Mouse (Mus musculus): ENCODE measurements around the gene Kctd17.

Kctd17 gene

GRCm38 (mm10) chr15:78416937-78417336, 11.4 kb upstream of the Kctd17 start:
- peak; percentile 96 for DNase-seq

DNA sequence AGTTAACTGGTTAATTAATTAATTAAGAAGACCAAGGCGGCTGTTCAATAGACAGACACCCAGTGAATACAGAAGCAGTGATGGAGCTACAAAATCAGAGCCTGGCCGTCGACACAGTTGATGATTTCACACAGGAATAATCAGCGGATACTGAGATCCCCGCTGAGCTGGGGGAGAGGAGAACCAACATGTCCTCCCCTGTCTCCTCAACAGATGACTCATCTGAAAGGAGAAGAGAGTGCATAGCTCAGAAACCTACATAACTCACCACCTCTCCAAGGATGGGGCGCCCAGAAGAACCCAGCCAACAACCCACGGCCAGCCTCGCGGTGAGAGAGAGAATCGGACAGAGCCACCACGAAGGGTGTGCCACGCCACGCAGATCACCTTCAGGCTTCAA, 8.0 kb upstream of the Kctd17 start:
- DNase-seq = no peak

DNA sequence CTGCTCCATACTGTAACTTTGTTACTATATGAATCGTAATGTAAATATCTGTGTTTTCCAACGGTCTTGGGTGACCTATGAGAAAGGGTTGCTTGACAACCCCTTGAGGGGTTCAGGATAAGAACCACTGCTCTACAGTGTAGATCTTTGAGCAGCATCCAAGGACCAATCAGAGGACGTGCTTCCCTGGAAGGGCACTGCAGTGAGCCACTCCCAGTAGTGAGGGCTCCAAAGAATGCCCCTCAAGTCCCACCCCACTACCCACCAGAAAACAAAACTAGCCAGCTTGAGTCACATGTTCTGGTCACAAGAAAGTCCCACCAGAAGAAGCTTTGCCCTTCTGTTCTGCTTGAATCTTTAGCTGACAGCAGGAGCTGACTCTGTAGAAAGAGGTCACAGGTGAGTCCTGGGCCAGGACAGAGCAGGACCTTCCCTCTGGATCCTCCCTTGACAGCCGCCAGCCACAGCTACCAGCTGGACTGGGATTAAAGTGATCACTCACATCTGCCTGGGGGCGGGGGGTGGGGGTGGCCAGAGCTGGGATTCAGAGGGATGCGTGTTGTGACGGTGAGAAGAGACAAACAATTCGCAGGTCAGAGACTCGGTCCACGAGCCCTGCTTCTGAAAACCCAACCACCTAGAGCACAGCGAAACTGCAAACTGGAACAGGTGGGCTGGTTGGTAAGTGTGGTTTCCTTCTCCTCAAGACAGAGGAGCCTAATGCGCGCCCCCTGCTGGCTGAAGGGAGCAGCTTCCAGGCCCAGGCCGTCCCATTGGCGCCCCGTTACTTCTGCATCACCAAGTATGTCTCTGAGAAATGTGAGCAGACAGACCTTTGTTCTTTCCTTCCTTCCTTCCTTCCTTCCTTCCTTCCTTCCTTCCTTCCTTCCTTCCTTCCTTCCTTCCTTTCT, 6.1 kb upstream of the Kctd17 start:
- DNase-seq = peak; percentile 83

DNA sequence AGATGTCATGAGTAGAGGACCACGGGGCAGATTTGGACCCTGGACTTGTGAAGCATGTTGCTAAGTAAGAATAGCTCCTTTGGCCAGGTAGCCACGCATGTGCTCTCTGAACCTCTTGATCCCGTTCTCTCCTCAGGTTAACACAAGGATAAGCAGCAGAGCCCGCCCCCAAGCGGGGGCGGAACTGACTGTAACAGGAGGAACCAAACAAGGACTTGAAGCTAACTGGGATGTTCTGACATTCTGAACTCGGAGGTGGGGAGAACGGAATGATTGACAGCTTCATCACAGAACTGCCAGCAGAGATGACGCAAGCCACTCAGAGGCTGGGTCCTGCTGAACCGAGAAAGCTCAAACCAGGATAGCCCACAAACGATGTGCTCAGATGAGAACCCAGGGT, 3.9 kb upstream of the Kctd17 start:
- DNase-seq = peak; percentile 93

DNA sequence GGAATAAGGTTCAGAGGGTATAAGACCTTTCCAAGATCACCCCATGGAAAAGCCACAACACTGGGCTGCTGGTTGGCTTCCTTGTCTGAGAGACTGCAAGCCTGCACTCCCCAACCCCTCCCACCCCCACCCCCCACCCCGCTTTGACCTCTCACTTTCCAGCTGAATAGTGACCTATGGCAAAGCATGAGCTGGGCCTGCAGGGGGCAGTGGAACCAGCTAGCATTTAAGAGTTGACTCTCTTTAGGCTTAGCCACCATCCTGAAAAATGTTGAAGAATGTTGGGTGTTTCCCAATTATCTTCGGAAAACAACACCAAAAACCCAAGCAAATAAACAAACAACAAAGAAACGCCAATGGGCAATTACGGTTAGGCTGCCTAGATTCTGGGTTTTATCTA, 3.1 kb upstream of the Kctd17 start:
- DNase-seq = no peak

GRCm38 (mm10) chr15:78429139-78429459, 735 bp downstream of the Kctd17 start:
- no peak for DNase-seq

- DNase-seq = peak; percentile 47
Observed at GRCm38 (mm10) chr15:78429871-78430622, 1.7 kb downstream of the Kctd17 start.

DNA sequence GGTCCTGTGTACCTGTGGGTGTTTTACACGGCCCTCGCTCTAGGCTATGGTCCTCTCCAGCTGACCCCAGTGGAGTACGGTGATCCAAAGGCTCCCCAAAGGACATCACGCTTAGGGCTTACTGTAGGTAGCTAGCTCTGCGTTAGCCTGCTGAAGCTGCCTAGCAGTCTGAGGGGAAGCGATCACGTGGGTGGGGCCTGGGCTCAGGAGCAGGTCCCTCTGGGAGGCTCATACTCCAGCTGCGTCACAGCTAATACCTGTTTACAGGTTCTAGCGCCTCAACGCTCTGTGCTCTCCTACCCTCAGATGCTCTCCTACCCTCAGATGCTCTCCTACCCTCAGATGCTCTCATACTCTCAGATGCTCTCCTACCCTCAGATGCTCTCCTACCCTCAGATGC, 2.5 kb downstream of the Kctd17 start:
- DNase-seq = no peak

DNA sequence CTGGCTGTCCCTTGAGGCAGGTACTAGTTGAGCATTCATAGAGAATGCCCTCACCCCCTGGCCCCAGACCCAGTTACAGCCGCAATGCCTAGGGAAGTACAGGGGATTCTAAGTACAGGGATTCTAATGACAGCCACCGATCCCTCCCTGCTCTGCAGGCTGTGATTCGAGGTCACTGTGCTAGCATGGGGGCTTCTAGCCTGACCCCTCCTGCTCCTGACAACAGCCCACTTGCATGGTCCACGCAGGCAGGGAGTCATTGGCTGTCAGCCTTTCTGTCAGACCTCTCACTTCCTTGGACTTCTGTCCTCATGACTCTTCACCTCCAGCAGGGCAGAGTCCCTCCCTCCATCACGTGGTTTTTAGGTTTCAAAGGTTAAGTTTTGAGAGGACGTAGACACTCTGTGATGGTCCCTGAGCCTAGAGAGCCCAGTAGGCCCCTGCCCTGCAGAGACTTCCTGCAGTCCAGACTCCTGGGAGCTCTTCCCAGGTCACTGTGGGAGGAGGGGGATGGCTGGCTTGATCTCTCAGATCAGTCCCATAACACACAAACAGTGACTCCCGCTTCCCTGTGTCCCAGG, 3.3 kb downstream of the Kctd17 start:
- DNase-seq = peak; percentile 93

DNA sequence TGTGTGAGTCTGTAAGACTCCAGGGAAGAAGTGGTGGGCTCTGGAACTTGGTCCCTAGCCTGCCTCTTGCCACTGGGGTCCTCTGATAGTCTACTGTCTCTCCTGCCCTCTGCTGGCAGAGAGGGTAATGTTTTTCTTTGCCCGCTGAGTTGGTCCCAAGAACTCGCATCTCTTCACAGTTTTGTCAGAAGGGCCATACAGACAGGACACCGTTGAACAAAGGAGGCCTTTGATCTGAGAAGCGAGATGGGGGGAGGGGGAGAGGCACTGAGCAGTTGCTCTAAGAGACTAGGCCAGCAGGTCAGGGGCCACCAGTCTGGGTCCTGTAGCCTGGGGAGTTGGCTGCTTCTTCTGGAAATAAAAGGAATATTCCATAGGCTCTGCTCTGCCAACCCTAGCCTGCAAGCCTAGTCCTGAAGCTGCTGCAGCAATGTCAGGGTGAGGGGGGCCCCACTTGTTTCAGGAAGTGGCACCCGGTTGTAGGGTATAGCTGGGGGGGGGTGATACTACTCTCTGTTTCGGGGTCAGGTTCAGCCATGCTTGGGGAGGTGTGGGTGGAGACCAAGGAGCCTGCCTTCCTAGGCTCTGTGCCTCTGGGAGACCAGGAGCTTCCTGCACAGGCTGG, 6.6 kb downstream of the Kctd17 start:
- DNase-seq = peak; percentile 42

DNA sequence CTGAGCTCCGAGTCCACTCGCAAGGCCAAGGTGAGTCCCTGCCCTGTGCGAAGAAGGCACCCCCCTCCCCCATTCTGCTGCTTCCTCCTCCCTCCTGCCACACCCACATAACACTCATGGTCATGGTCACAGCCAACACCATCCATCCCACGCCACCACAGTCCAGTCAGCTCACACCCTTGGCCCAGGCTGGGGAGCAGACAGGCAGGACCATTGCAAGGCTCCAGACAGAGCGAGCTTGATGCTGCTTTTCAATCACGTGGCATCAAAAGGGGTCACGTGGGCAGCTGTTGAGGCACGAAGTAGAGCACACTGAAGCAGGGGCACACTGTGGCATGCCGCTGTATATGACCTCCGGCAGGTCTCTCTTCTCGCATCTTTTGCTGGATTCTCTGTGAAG, 7.3 kb downstream of the Kctd17 start:
- DNase-seq = no peak

DNA sequence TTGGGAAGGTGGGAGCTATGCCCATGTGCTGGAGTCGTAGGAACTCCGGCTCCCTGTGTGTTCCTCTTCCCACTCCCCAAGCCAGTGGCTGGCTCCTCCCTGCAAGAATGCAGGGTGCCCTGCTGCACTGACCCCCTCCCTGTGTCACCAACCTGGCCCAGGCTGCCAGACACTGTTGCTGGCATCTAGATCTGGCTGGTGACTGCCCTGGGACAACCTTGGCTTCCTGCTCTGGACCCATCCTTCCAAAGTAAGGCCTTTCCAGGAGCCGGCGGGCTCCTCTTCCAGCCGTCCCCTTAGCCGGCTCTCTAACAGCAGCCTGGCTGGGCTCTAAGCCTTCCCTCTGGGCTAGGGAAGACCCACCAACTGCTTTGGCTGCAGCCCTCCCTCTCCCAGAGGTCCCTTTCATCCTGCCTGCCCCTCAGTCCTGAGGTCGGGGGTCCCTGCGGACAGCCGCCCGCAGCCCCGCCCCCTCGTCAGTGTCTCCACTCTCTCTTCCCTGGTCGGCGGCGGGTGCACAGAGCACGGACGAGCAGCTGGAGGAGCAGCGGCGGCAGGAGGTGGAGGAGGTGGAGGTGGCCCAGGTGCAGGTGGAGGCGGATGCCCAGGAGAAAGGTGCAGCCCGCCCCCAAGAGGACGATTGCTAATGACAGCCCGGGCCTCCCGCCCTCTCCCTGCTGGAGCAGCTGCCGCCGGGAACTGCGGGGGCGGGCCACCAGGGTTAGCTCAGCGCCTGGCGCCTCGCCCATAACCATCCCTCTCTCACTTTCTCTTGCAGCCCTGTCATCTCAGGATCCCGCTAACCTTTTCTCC, 8.2 kb downstream of the Kctd17 start:
- DNase-seq = peak; percentile 59

- DNase-seq = no peak
Observed at GRCm38 (mm10) chr15:78437237-78438017, 9.1 kb downstream of the Kctd17 start.

GRCm38 (mm10) chr15:78438018-78438394, 9.6 kb downstream of the Kctd17 start:
- DNase-seq = no peak

DNA sequence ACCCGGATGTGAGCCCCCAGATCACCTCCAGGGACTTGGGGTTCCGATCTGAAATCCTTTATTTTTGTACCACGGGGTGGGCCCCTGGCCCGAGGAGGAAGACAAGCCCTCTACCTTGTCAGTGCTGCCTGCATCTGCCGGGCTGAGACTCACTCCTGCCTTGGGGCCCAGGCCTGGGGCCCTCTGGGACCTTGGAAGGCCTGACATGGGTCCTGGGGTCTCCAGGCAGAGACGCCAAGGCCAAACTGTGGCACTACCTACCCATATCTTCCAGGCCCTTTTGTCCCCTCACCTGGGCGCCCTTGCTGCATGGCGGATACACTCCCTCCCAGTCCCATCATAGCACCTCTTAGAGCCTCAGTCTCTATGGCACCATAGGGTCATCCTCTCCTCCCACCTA, 10.1 kb downstream of the Kctd17 start:
- DNase-seq = no peak

DNA sequence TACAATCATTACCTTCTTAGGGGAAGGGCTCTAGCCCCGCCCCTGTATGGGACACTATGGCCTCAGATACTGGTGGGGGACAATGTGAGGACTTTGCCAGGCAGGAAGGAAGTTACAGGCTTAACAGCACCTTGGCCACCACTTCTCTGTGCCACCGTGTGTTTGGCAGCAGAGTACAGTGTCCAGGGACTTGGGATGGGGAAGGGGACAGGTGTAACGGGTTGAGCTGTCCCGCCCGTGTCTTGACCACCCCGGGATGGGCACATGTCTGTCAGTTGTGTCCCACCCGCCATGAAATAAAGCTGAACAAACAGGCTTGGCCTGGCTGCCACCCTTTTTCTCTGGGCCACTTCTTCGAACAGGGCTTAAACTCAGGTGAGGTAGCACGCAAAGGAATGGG, 10.6 kb downstream of the Kctd17 start:
- DNase-seq = no peak

DNA sequence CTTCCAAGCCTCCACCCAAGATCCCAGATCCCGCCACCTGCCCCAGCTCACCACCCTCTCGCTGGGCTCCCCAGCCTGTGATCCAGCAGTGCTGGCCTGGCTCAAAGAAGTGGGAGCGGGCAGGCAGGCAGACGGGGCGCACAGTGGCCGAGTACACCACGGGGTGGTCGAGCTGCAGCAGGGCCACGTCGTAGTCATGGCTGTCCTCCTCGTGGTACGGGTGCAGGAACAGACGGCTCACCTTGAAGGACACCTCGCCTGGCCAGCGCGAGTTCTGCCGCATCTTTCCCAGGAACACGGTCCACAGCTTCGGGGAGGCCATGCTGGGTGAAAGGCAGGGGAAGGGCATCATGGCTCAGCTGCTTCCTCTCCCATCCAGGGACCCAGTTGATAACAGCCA, 13.9 kb downstream of the Kctd17 start:
- DNase-seq = no peak

GRCm38 (mm10) chr15:78443857-78444256, 15.5 kb downstream of the Kctd17 start:
- no peak for DNase-seq

DNA sequence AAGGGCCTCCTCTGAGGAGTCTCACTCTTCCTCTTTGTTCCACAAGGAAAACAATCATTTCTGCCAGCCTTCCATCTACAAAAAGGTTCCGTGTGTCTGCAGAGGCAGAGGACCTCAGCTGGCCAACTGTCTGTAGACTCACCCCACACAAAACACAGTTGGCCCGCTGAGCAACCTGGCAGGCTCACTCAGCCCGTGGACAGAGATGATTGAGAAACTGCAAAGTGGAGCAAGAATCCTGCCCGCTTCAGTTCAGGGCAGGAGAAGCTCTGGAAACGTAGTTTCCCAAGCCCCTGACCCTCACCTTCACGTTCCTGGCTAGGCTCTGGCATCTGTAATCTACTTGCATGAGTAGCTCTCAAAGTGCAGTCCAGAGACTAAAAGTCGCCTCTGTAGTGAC, 18.8 kb downstream of the Kctd17 start:
- no peak for DNase-seq

DNA sequence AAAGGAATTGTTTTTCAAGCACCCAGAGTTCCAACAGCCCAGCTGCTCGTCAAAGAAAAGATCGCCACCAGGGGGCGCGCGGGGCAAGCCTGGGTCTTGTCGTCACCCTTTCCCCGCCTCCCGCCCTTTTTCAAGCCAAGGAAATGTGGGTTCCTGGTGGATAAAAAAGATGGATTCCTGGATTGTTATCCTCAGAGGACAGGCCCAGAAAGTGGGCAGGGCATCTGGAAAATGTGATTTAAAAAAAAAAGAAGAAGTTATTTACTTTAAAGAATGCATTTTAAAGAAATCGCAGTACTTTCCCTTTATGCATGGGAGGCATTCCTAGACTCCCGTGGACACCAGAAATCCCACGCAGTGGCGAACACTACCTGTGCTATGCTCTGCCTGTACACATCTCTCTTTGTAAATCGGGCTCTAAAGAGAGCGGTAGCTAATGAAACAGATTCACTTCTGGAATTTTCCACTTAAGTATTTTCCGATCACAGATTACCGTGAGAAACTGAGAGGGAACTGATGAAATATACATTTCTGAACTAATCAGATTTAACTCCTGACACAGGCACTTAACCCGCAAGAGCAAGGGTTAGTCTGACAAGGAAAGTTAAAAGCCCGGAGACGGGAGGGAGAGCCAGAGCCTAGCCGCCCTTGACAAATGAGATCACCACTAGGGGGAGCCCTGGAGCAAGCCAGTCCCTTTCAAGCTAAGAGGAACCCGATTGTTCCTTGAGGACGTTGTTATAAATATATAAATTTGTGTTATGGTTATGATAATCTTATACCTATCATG, 19.6 kb downstream of the Kctd17 start:
- peak; percentile 96 for DNase-seq

GRCm38 (mm10) chr15:78449131-78449530, 20.8 kb downstream of the Kctd17 start:
- DNase-seq = no peak
